Comparison of ENCODE assay signal across 15 mouse cellular contexts in the genomic region with DNA sequence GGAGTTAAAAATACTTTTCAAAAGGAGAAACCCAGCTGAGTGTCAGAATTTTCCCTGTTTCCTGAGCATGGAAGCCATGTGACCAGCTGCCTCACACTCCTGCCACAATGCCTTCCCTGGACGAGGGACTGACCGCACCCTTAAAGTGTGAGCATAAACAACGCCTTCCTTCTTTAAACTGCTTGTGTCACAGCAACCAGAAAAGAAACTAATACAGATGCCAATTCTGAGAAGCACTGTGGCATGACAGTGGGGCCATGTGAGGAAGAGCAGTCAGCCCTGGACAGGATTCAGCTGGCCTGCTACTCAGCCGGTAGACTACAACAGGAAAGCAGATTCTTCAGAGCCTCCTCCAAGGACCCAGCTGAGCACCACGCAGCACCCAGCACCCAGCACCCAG. TPM values are rescaled to one million over a fixed set of nuclear protein-coding genes. Genes with fewer than 3 reads are reported as not detected.
DNase-seq lines count a peak whose midpoint lies in the region; ATAC-seq lines count a peak whose summit lies in the region.
"Had no signal": no experiment of that assay in that cellular context is flagged by ENCODE, and none has a peak within 500 bp of the region (broad histone marks: within the 10 kb centered on the region; RNA-seq: fewer than 3 reads in every experiment).

No protein-coding gene starts in this region.

- no peaks in the 10 kb centered on the region for H3K4me1 ChIP-seq in kidney, embryonic 14.5 days (ENCODE audit: control insufficient read depth, insufficient read depth, low read length)
- no peaks in the 10 kb centered on the region for H3K4me1 ChIP-seq in hindbrain, embryonic 11.5 days (replicated peaks; ENCODE audit: control insufficient read depth, insufficient read depth, low read length)
- H3K4me1 ChIP-seq: hindbrain, embryonic 13.5 days; midbrain, embryonic 13.5 days had no signal

- no peak overlapping the region for H3K9ac ChIP-seq in kidney, embryonic 14.5 days (ENCODE audit: low read depth, low read length)
- H3K9ac ChIP-seq in hindbrain, embryonic 11.5 days (ENCODE audit: low read depth, low read length): no peak overlapping the region
- H3K9ac ChIP-seq: heart, embryonic 13.5 days; hindbrain, embryonic 13.5 days; midbrain, embryonic 13.5 days had no signal

- no peak overlapping the region for H3K4me2 ChIP-seq in kidney, embryonic 14.5 days (replicated peaks; ENCODE audit: low read depth, low read length)
- H3K4me2 ChIP-seq in hindbrain, embryonic 11.5 days (replicated peaks; ENCODE audit: low read depth, low read length): no peak overlapping the region
- H3K4me2 ChIP-seq: heart, embryonic 13.5 days; hindbrain, embryonic 13.5 days; midbrain, embryonic 13.5 days had no signal

- H3K27me3 ChIP-seq in kidney, embryonic 14.5 days (ENCODE audit: control insufficient read depth, insufficient read depth, low read length): no peaks in the 10 kb centered on the region
- H3K27me3 ChIP-seq in hindbrain, embryonic 11.5 days (ENCODE audit: control insufficient read depth, insufficient read depth, low read length): no peaks in the 10 kb centered on the region
- H3K27me3 ChIP-seq: heart, embryonic 13.5 days; hindbrain, embryonic 13.5 days; midbrain, embryonic 13.5 days had no signal

- ATAC-seq in kidney, embryonic 14.5 days (ENCODE audit: low FRiP score, low TSS enrichment): no peak
- ATAC-seq in hindbrain, embryonic 11.5 days (ENCODE audit: low FRiP score): no peak
- ATAC-seq in erythroid progenitor cell, adult 5-6 weeks (replicated peaks; ENCODE audit: low FRiP score, poor library complexity, severe bottlenecking): no peak
- ATAC-seq: intestine, embryonic 16.5 days; midbrain, embryonic 13.5 days had no signal

- no peaks in the 10 kb centered on the region for H3K36me3 ChIP-seq in kidney, embryonic 14.5 days (ENCODE audit: control insufficient read depth, insufficient read depth, low read length)
- no peaks in the 10 kb centered on the region for H3K36me3 ChIP-seq in hindbrain, embryonic 11.5 days (ENCODE audit: control insufficient read depth, insufficient read depth, low read length)
- H3K36me3 ChIP-seq: heart, embryonic 13.5 days; hindbrain, embryonic 13.5 days; midbrain, embryonic 13.5 days had no signal

- no peak overlapping the region for H3K27ac ChIP-seq in kidney, embryonic 14.5 days (ENCODE audit: low read depth, low read length)
- no peak overlapping the region for H3K27ac ChIP-seq in hindbrain, embryonic 11.5 days (ENCODE audit: low read depth, low read length)
- H3K27ac ChIP-seq: heart, embryonic 13.5 days; hindbrain, embryonic 13.5 days; macrophage; midbrain, embryonic 13.5 days had no signal

- intact Hi-C loops in gastrocnemius, postnatal 14 days (cut with DNase I; ENCODE audit: low total_unique reads): no loop called here

- 57% methylated on average over 5 of the region's 5 CpGs for WGBS in kidney, embryonic 14.5 days
- 85% methylated on average over 5 of the region's 5 CpGs for WGBS in hindbrain, embryonic 11.5 days

- H3K4me3 ChIP-seq in kidney, embryonic 14.5 days (ENCODE audit: low read length): no peak overlapping the region
- H3K4me3 ChIP-seq in hindbrain, embryonic 11.5 days (ENCODE audit: low read depth, low read length): no peak overlapping the region
- H3K4me3 ChIP-seq: heart, embryonic 13.5 days; hindbrain, embryonic 13.5 days; midbrain, embryonic 13.5 days had no signal

- H3K9me3 ChIP-seq in kidney, embryonic 14.5 days (ENCODE audit: control insufficient read depth, low read length): peaks cover 3% of the 10 kb centered on the region; the same call in 1 of the 2 replicates
- H3K9me3 ChIP-seq in hindbrain, embryonic 11.5 days (ENCODE audit: control insufficient read depth, low read length): no peaks in the 10 kb centered on the region
- H3K9me3 ChIP-seq: heart, embryonic 13.5 days; hindbrain, embryonic 13.5 days; midbrain, embryonic 13.5 days had no signal

- DNase-seq in gastrocnemius, adult 18-20 months (ENCODE audit: low spot score): peak; percentile 38
- no peak for DNase-seq in gastrocnemius, postnatal 14 days
- peak; percentile 28 for DNase-seq in kidney, adult 18-20 months
- peak; percentile 20 to 59 for DNase-seq in kidney, postnatal 25 days
- peak; percentile 84 for DNase-seq in lung, postnatal 36 days
- DNase-seq in hindbrain, embryonic 11.5 days (ENCODE audit: low spot score): no peak
- DNase-seq: cerebellum, adult 11 months; liver had no signal

RNA-seq across cellular contexts. Expression of gene Rrp1b, which starts 29.1 kb away (rescaled TPM):
- 1 to 10 TPM; 5.9 to 8.4 TPM for total RNA-seq in gastrocnemius, adult 18-20 months (2021)
- 10 to 100 TPM in 1 of 2 experiments, 1 to 10 TPM in 1; 9.3 to 12.8 TPM for total RNA-seq in gastrocnemius, postnatal 14 days (2021)
- 64.4 and 77.5 TPM in 2 replicates for polyA plus RNA-seq in kidney, embryonic 14.5 days (2014; fragmentation: Nextera tagmentation; extraction: Ambion mirVana)
- polyA plus RNA-seq in hindbrain, embryonic 11.5 days (2014; fragmentation: Nextera tagmentation; extraction: Ambion mirVana): 51.7 and 65.0 TPM in 2 replicates
- total RNA-seq in erythroid progenitor cell, adult 5-6 weeks (2015; ENCODE audit: low replicate concordance): 4.0 and 8.8 TPM in 2 replicates
- total RNA-seq in erythroid progenitor cell, adult 5-6 weeks (2017; ENCODE audit: low replicate concordance): 1.5 and 5.4 TPM in 2 replicates

RNA-seq across cellular contexts. Expression of gene Hsf2bp, which starts 29.3 kb away (rescaled TPM):
- under 1 TPM; 0.55 to 0.57 TPM for total RNA-seq in gastrocnemius, adult 18-20 months (2021)
- total RNA-seq in gastrocnemius, postnatal 14 days (2021): 1 to 10 TPM; 1.4 to 1.6 TPM
- 0.21 and 0.95 TPM in 2 replicates for polyA plus RNA-seq in kidney, embryonic 14.5 days (2014; fragmentation: Nextera tagmentation; extraction: Ambion mirVana)
- 0.57 and 0.64 TPM in 2 replicates for polyA plus RNA-seq in hindbrain, embryonic 11.5 days (2014; fragmentation: Nextera tagmentation; extraction: Ambion mirVana)
- total RNA-seq in erythroid progenitor cell, adult 5-6 weeks (2015; ENCODE audit: low replicate concordance): not detected in 2 replicates
- total RNA-seq in erythroid progenitor cell, adult 5-6 weeks (2017; ENCODE audit: low replicate concordance): not detected in 2 replicates
- polyA plus RNA-seq: macrophage had no signal

Comparison
In these comparisons a context has a peak if more than half of its experiments do, and no peak if none do; other contexts are left out.
1. DNase-seq: peak in gastrocnemius, adult 18-20 months (single experiment), kidney, adult 18-20 months (single experiment), kidney, postnatal 25 days (2 of 2) and lung, postnatal 36 days (single experiment); none in gastrocnemius, postnatal 14 days (single experiment) and hindbrain, embryonic 11.5 days (single experiment).